Mouse (Mus musculus) hindbrain, embryonic 12.5 days (tissue): Measurements from ENCODE around the gene Ly6g6c. TPM values are rescaled to one million over a fixed set of nuclear protein-coding genes. Genes with fewer than 3 reads are reported as not detected.

Experiments
- ATAC-seq: fragments of 200-750 bp; cut with Nextera tagmentation; 2 replicates; pipeline ENCODE4 v1.8.0; 2017; ENCODE audit warnings: moderate TSS enrichment; ENCODE audit not compliant: low FRiP score
- H3K27ac ChIP-seq: fragments of 300-500 bp; sonication (generic); 2 replicates; pipeline ENCODE4 v1.5.1; 2016; ENCODE audit warnings: mild to moderate bottlenecking
- H3K27me3 ChIP-seq: fragments of 300-500 bp; sonication (generic); 2 replicates; pipeline ENCODE4 v1.6.1; 2016; ENCODE audit warnings: mild to moderate bottlenecking
- H3K36me3 ChIP-seq: fragments of 300-500 bp; sonication (generic); 2 replicates; pipeline ENCODE4 v1.6.1; 2016; ENCODE audit warnings: mild to moderate bottlenecking
- H3K4me1 ChIP-seq: fragments of 300-500 bp; sonication (generic); 2 replicates; pipeline ENCODE4 v1.6.1; 2016
- H3K4me2 ChIP-seq: fragments of 300-500 bp; sonication (generic); replicated peaks from 2 replicates; pipeline ENCODE4 v1.6.1; 2016; ENCODE audit warnings: mild to moderate bottlenecking
- H3K4me3 ChIP-seq: fragments of 300-500 bp; sonication (generic); 2 replicates; pipeline ENCODE4 v1.5.1; 2016; ENCODE audit warnings: mild to moderate bottlenecking
- H3K9ac ChIP-seq: fragments of 300-500 bp; sonication (generic); 2 replicates; pipeline ENCODE4 v1.6.1; 2016; ENCODE audit warnings: mild to moderate bottlenecking, moderate library complexity
- H3K9me3 ChIP-seq: fragments of 300-500 bp; sonication (generic); replicated peaks from 2 replicates; pipeline ENCODE4 v1.6.1; 2016; ENCODE audit warnings: mild to moderate bottlenecking
- WGBS: fragments of 180-500 bp; shearing (Covaris S2); methylation state at CpG from one replicate; pipeline ENCODE4 v1.1.7; 2016; 5-methylcytosine and 5-hydroxymethylcytosine counted together
- polyA plus RNA-seq: library from polyadenylated mRNA; unstranded; fragments of >200 nt; fragmentation: Nextera tagmentation; extraction: Ambion mirVana; gene quantifications from 2 replicates; pipeline ENCODE4 v1.2.1, GENCODE M21; 2016

Ly6g6c gene
- polyA plus RNA-seq, 1 experiment from 2014 or later = not detected

GRCm38 (mm10) chr17:35063466-35063865 is 1.7 kb upstream of the Ly6g6c start:
- H3K27me3 ChIP-seq = peaks cover 52% of the 10 kb centered on the region
- no peak overlapping the region for H3K9ac ChIP-seq
- WGBS = 90% methylated on average over 3 of the region's 3 CpGs

GRCm38 (mm10) chr17:35064378-35064877 is 760 bp upstream of the Ly6g6c start:
- no peak for ATAC-seq
- peaks cover 52% of the 10 kb centered on the region for H3K27me3 ChIP-seq
- H3K9me3 ChIP-seq = no peaks in the 10 kb centered on the region
- peaks cover 28% of the 10 kb centered on the region for H3K36me3 ChIP-seq
- peak overlapping the region; percentile 57 for H3K4me2 ChIP-seq
- peaks cover 43% of the 10 kb centered on the region for H3K4me1 ChIP-seq
- WGBS = 33% methylated on average over 10 of the region's 10 CpGs
- peak overlapping the region; percentile 25; the same call in 1 of the 2 replicates for H3K4me3 ChIP-seq
- H3K9ac ChIP-seq = no peak overlapping the region; the same call in 1 of the 2 replicates
- H3K27ac ChIP-seq = no peak overlapping the region

More at GRCm38 (mm10) chr17:35063466-35063865, 1.7 kb upstream of the Ly6g6c start:
- H3K4me2 ChIP-seq = no peak overlapping the region
- H3K36me3 ChIP-seq = peaks cover 28% of the 10 kb centered on the region
- H3K4me1 ChIP-seq = peaks cover 47% of the 10 kb centered on the region
- no peak for ATAC-seq
- no peak overlapping the region for H3K4me3 ChIP-seq
- H3K27ac ChIP-seq = no peak overlapping the region
- H3K9me3 ChIP-seq = no peaks in the 10 kb centered on the region

DNA sequence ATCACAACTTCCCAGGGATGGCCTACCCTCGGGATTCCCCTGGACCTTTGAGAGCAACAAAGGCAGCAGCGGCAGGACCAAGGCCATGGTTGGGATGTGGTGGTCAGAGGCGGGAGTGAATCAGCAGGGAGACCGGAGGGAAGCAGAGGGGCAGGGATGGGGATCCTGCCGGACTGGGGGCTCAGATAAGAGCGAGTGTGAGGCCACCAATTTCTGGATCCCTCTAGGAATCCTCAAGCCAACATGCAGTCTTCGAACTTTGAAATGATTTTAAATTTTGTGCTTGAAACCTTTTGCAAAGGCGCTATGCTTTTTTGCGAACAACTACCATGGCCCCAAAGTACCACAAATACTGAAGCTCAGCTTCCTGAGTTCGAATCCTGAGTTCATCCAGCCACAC is 896 bp downstream of the Ly6g6c start, which contains the start of gene Mpig6b:
Gene Mpig6b (minus strand): TSS at position 101 of the 400 bp plus-strand sequence.
- H3K4me3 ChIP-seq = peak within 1 kb of the TSS; percentile 25
- H3K4me1 ChIP-seq = peaks cover 29% of the 10 kb centered on the region
- H3K36me3 ChIP-seq = peaks cover 19% of the 10 kb centered on the region
- WGBS = 45% methylated on average over 10 of the region's 10 CpGs
- no peaks in the 10 kb centered on the region for H3K9me3 ChIP-seq
- peaks cover 52% of the 10 kb centered on the region for H3K27me3 ChIP-seq
- peak within 1 kb of the TSS; percentile 57 for H3K4me2 ChIP-seq
- peak within 1 kb of the TSS; percentile 49 for H3K9ac ChIP-seq
- no peak within 1 kb of the TSS for H3K27ac ChIP-seq
- no peak for ATAC-seq

DNA sequence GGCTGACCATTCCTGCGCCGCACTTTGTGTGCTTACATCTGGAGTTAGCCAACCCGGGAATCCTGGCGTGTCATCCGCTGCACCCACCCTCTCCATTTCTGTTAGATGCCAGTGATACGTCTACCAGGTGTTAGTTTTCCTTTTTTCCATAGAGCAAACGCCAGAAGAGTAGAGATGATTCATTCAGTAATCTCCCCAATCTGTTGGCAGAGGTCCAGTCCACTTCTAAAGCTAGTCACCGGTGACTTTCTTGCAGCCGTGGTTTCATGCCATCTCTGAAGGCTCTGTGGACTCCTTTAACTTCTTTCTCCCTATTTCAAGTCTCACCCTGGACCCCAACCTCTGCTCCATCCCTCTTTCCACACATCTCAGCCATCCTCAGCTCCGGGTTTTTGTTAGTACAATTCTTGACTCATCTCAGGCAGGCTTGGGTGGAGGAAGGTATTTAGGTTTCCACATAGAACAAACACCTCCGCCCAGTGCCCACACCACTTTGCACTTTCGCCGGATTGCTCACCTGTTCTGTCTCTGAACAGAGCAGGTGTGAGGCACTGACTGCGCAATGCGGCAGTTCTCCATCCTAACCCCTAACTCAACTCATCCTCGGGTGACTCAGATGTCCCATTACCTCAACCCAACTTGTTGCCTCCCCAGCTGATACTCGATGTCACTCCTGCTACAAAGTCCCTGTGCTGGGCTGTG is 3.2 kb downstream of the Ly6g6c start:
- Histone ChIP-seq H3K9me3 (no peaks in the 10 kb centered on the region), H3K27me3 (peaks cover 46% of the 10 kb centered on the region), H3K4me2 (no peak overlapping the region), H3K27ac (no peak overlapping the region), H3K9ac (no peak overlapping the region), H3K36me3 (no peaks in the 10 kb centered on the region), H3K4me1 (peaks cover 21% of the 10 kb centered on the region), H3K4me3 (no peak overlapping the region)
- WGBS = 86% methylated on average over 17 of the region's 17 CpGs
- ATAC-seq = no peak

DNA sequence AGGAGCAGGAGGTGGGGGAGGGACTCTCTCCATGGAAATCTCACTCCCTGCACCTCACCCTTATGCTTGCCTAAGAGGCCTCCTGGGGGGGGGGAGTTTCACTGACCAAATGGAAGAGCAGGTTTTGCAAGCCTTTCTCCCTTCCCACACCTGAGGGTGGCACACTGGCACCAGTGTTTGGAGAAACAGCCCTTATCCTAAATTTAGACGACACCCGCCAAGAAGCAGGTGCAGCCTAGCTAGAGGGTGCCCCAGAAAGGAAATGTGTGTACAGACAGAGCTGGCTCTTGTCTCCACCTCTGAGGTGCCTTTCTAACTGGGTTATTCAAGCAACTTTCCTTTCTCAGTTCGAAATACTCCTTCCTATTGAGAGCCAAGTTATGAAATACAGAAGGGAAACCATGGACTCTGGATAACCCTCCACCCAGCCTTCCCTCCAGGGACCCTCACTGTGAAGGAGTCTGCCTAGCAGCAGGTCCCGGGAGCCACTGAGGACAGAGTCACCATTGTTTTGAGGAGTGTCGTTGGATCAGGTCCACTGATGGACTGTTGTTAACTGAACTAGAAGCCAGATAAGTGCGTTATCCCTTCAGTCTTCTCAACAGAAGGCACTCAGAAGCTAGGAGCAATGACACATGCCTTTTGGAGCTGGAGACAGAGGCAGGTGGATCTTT is 5.5 kb downstream of the Ly6g6c start:
- Histone ChIP-seq H3K27me3 (peaks cover 28% of the 10 kb centered on the region), H3K27ac (no peak overlapping the region), H3K9me3 (no peaks in the 10 kb centered on the region), H3K36me3 (no peaks in the 10 kb centered on the region), H3K4me3 (no peak overlapping the region), H3K4me1 (peaks cover 4% of the 10 kb centered on the region), H3K4me2 (no peak overlapping the region), H3K9ac (no peak overlapping the region; the same call in 1 of the 2 replicates)
- 67% methylated on average over 6 of the region's 6 CpGs for WGBS
- ATAC-seq = no peak

- Histone ChIP-seq H3K27me3 (peaks cover 21% of the 10 kb centered on the region), H3K4me2 (no peak overlapping the region), H3K9me3 (no peaks in the 10 kb centered on the region), H3K4me1 (peaks cover 2% of the 10 kb centered on the region; the same call in 1 of the 2 replicates), H3K4me3 (no peak overlapping the region), H3K27ac (no peak overlapping the region), H3K9ac (no peak overlapping the region), H3K36me3 (no peaks in the 10 kb centered on the region)
- ATAC-seq = no peak
- WGBS = 77% methylated on average over 9 of the region's 9 CpGs
Measured at GRCm38 (mm10) chr17:35071454-35071853, 6.3 kb downstream of the Ly6g6c start.

- Histone ChIP-seq H3K36me3 (no peaks in the 10 kb centered on the region), H3K27me3 (peaks cover 5% of the 10 kb centered on the region; the same call in 1 of the 2 replicates), H3K4me2 (no peak overlapping the region), H3K9me3 (no peaks in the 10 kb centered on the region), H3K27ac (no peak overlapping the region), H3K4me3 (no peak overlapping the region), H3K9ac (no peak overlapping the region; the same call in 1 of the 2 replicates), H3K4me1 (peaks cover 18% of the 10 kb centered on the region)
- 51% methylated on average over 17 of the region's 17 CpGs for WGBS
- no peak for ATAC-seq
Measured at GRCm38 (mm10) chr17:35074097-35074496, 8.9 kb downstream of the Ly6g6c start.

- no peak for ATAC-seq
- H3K9me3 ChIP-seq = no peaks in the 10 kb centered on the region
- H3K4me1 ChIP-seq = peaks cover 18% of the 10 kb centered on the region
- H3K4me3 ChIP-seq = peak within 1 kb of the TSS; percentile 14; the same call in 1 of the 2 replicates
- H3K36me3 ChIP-seq = no peaks in the 10 kb centered on the region
- H3K4me2 ChIP-seq = peak within 1 kb of the TSS; percentile 43
- peaks cover 8% of the 10 kb centered on the region; the same call in 1 of the 2 replicates for H3K27me3 ChIP-seq
- WGBS = 27% methylated on average over 10 of the region's 10 CpGs
- no peak within 1 kb of the TSS for H3K27ac ChIP-seq
- H3K9ac ChIP-seq = peak within 1 kb of the TSS; percentile 13; the same call in 1 of the 2 replicates
Measured at GRCm38 (mm10) chr17:35076507-35077176, 11.5 kb downstream of the Ly6g6c start, which contains the start of gene Ly6g6e. Gene Ly6g6e, plus strand, starts transcription at chr17:35076902.

DNA sequence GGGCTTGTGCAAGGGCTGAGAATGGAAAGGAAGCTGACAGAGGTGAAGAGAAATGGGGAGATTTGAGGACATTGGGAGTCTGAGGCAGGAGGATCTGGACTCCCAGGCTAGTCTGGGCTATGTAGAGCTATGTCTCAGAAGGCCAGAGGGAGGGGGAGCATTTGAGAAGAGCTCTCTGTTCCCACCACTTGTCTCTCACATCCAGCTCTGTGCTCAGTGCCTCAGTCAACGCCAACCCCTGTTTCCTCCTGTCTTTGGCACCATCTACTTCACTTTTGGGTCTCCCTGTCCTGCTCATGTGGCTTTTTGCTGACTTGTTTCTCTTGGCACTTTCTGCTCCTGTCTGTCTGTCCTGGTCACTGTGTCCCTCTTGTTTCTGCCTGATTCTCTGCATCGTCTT is 12.1 kb downstream of the Ly6g6c start:
- WGBS = 41% methylated on average over 2 of the region's 2 CpGs
- Histone ChIP-seq H3K27ac (no peak overlapping the region), H3K4me1 (peaks cover 18% of the 10 kb centered on the region), H3K9ac (peak overlapping the region; percentile 13; the same call in 1 of the 2 replicates), H3K36me3 (no peaks in the 10 kb centered on the region), H3K4me2 (peak overlapping the region; percentile 43), H3K9me3 (no peaks in the 10 kb centered on the region), H3K4me3 (no peak overlapping the region), H3K27me3 (peaks cover 8% of the 10 kb centered on the region; the same call in 1 of the 2 replicates)
- no peak for ATAC-seq

GRCm38 (mm10) chr17:35077786-35078233 is 12.6 kb downstream of the Ly6g6c start, which contains the start of gene Ly6g6d:
Gene Ly6g6d, minus strand, starts transcription at chr17:35078065.
- peaks cover 18% of the 10 kb centered on the region for H3K4me1 ChIP-seq
- peak within 1 kb of the TSS; percentile 14 for H3K4me3 ChIP-seq
- H3K36me3 ChIP-seq = no peaks in the 10 kb centered on the region
- H3K27me3 ChIP-seq = peaks cover 8% of the 10 kb centered on the region; the same call in 1 of the 2 replicates
- peak within 1 kb of the TSS; percentile 13 for H3K9ac ChIP-seq
- H3K4me2 ChIP-seq = peak within 1 kb of the TSS; percentile 43
- ATAC-seq = no peak
- H3K27ac ChIP-seq = no peak within 1 kb of the TSS
- no peaks in the 10 kb centered on the region for H3K9me3 ChIP-seq
- WGBS = 7% methylated on average over 14 of the region's 14 CpGs

DNA sequence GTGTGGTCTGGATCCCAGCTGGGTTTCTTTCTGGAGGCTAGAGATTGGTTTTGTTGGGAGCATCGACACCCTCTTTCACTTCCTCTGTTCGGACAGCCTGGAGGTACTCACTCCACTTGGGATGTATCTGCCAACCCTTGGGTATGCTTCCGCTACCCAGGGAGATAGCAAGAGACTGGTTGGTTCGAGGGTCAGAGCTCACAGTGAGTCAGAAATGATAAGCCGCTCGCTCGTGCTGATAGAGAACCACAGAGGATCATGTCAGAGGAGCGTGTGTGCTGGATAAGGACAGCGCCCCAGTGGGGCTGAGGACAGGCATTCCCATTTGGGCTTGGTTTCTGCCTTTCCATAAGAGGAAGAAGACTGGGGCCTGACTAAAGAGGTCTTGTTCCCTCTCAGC is 14.6 kb downstream of the Ly6g6c start:
- WGBS = 70% methylated on average over 9 of the region's 9 CpGs
- Histone ChIP-seq H3K9ac (no peak overlapping the region), H3K4me2 (no peak overlapping the region), H3K4me1 (peaks cover 18% of the 10 kb centered on the region), H3K27ac (no peak overlapping the region), H3K9me3 (no peaks in the 10 kb centered on the region), H3K4me3 (no peak overlapping the region), H3K36me3 (no peaks in the 10 kb centered on the region), H3K27me3 (peaks cover 2% of the 10 kb centered on the region; the same call in 1 of the 2 replicates)
- no peak for ATAC-seq
